Mouse (Mus musculus): ENCODE data around the gene Mrpl20. TPM values are rescaled to one million over a fixed set of nuclear protein-coding genes. Genes with fewer than 3 reads are reported as not detected.

Gene Mrpl20
- polyA plus RNA-seq, 1 experiment from 2014 or later = 152 TPM

- 43% methylated on average over 2 of the region's 2 CpGs for WGBS (ENCODE audit: insufficient replicate concordance)
- Histone ChIP-seq H3K4me3 (ENCODE audit: low read depth, low read length) (no peak overlapping the region), H3K27me3 (ENCODE audit: control insufficient read depth, insufficient read depth, low read length) (peaks cover 37% of the 10 kb centered on the region), H3K36me3 (ENCODE audit: control insufficient read depth, insufficient read depth, low read length) (no peaks in the 10 kb centered on the region), H3K4me1 (ENCODE audit: control insufficient read depth, insufficient read depth, low read length) (peaks cover 33% of the 10 kb centered on the region), H3K4me2 (no peak overlapping the region), H3K27ac (ENCODE audit: low read depth, low read length) (no peak overlapping the region), H3K9ac (ENCODE audit: low read depth, low read length) (no peak overlapping the region), H3K9me3 (replicated peaks; ENCODE audit: control insufficient read depth, low read length) (no peaks in the 10 kb centered on the region)
- ATAC-seq (replicated peaks; ENCODE audit: insufficient number of reproducible peaks, low FRiP score, low TSS enrichment) = no peak
Observed at GRCm38 (mm10) chr4:155776704-155777335, 25.9 kb upstream of the Mrpl20 start.

- 57% methylated on average over 2 of the region's 2 CpGs for WGBS (ENCODE audit: insufficient replicate concordance)
- H3K9ac ChIP-seq (ENCODE audit: low read depth, low read length) = no peak overlapping the region
- no peaks in the 10 kb centered on the region for H3K36me3 ChIP-seq (ENCODE audit: control insufficient read depth, insufficient read depth, low read length)
- no peak overlapping the region for H3K27ac ChIP-seq (ENCODE audit: low read depth, low read length)
- H3K4me3 ChIP-seq (ENCODE audit: low read depth, low read length) = no peak overlapping the region
- peaks cover 35% of the 10 kb centered on the region for H3K4me1 ChIP-seq (ENCODE audit: control insufficient read depth, insufficient read depth, low read length)
- no peak for ATAC-seq (replicated peaks; ENCODE audit: insufficient number of reproducible peaks, low FRiP score, low TSS enrichment)
- no peak overlapping the region for H3K4me2 ChIP-seq
- H3K27me3 ChIP-seq (ENCODE audit: control insufficient read depth, insufficient read depth, low read length) = peaks cover 27% of the 10 kb centered on the region
- no peaks in the 10 kb centered on the region for H3K9me3 ChIP-seq (replicated peaks; ENCODE audit: control insufficient read depth, low read length)
Observed at GRCm38 (mm10) chr4:155777816-155778215, 24.9 kb upstream of the Mrpl20 start.

GRCm38 (mm10) chr4:155779498-155779897 lies 23.2 kb upstream of the Mrpl20 start:
- WGBS (ENCODE audit: insufficient replicate concordance) = 83% methylated on average over 4 of the region's 4 CpGs
- no peak for ATAC-seq (replicated peaks; ENCODE audit: insufficient number of reproducible peaks, low FRiP score, low TSS enrichment)
- Histone ChIP-seq H3K9me3 (replicated peaks; ENCODE audit: control insufficient read depth, low read length) (no peaks in the 10 kb centered on the region), H3K4me1 (ENCODE audit: control insufficient read depth, insufficient read depth, low read length) (peaks cover 32% of the 10 kb centered on the region), H3K27ac (ENCODE audit: low read depth, low read length) (no peak overlapping the region), H3K36me3 (ENCODE audit: control insufficient read depth, insufficient read depth, low read length) (no peaks in the 10 kb centered on the region), H3K4me2 (no peak overlapping the region), H3K27me3 (ENCODE audit: control insufficient read depth, insufficient read depth, low read length) (peaks cover 11% of the 10 kb centered on the region), H3K9ac (ENCODE audit: low read depth, low read length) (no peak overlapping the region), H3K4me3 (ENCODE audit: low read depth, low read length) (no peak overlapping the region)

- WGBS (ENCODE audit: insufficient replicate concordance) = 28% methylated on average over 6 of the region's 6 CpGs
- peak overlapping the region; percentile 23; the same call in 1 of the 2 replicates for H3K27ac ChIP-seq (ENCODE audit: low read depth, low read length)
- H3K4me1 ChIP-seq (ENCODE audit: control insufficient read depth, insufficient read depth, low read length) = peaks cover 33% of the 10 kb centered on the region
Observed at GRCm38 (mm10) chr4:155780895-155781294, 21.8 kb upstream of the Mrpl20 start.

GRCm38 (mm10) chr4:155783486-155784080 lies 19.1 kb upstream of the Mrpl20 start:
- H3K4me3 ChIP-seq (ENCODE audit: low read depth, low read length) = peak overlapping the region; percentile 57
- H3K9ac ChIP-seq (ENCODE audit: low read depth, low read length) = peak overlapping the region; percentile 78
- H3K9me3 ChIP-seq (replicated peaks; ENCODE audit: control insufficient read depth, low read length) = no peaks in the 10 kb centered on the region
- H3K27ac ChIP-seq (ENCODE audit: low read depth, low read length) = peak overlapping the region; percentile 76
- H3K4me1 ChIP-seq (ENCODE audit: control insufficient read depth, insufficient read depth, low read length) = peaks cover 20% of the 10 kb centered on the region
- peak; percentile 20; the same call in 1 of the 2 replicates for ATAC-seq (replicated peaks; ENCODE audit: insufficient number of reproducible peaks, low FRiP score, low TSS enrichment)
- H3K27me3 ChIP-seq (ENCODE audit: control insufficient read depth, insufficient read depth, low read length) = no peaks in the 10 kb centered on the region
- H3K36me3 ChIP-seq (ENCODE audit: control insufficient read depth, insufficient read depth, low read length) = no peaks in the 10 kb centered on the region
- peak overlapping the region; percentile 84 for H3K4me2 ChIP-seq
- 39% methylated on average over 16 of the region's 16 CpGs for WGBS (ENCODE audit: insufficient replicate concordance)

More at GRCm38 (mm10) chr4:155780895-155781294, 21.8 kb upstream of the Mrpl20 start:
- Histone ChIP-seq H3K4me2 (no peak overlapping the region), H3K9ac (ENCODE audit: low read depth, low read length) (peak overlapping the region; percentile 29; the same call in 1 of the 2 replicates), H3K4me3 (ENCODE audit: low read depth, low read length) (no peak overlapping the region), H3K9me3 (replicated peaks; ENCODE audit: control insufficient read depth, low read length) (no peaks in the 10 kb centered on the region), H3K36me3 (ENCODE audit: control insufficient read depth, insufficient read depth, low read length) (no peaks in the 10 kb centered on the region), H3K27me3 (ENCODE audit: control insufficient read depth, insufficient read depth, low read length) (no peaks in the 10 kb centered on the region)
- ATAC-seq (replicated peaks; ENCODE audit: insufficient number of reproducible peaks, low FRiP score, low TSS enrichment) = no peak

- Histone ChIP-seq H3K27ac (ENCODE audit: low read depth, low read length) (peak overlapping the region; percentile 76), H3K4me2 (peak overlapping the region; percentile 84), H3K4me1 (ENCODE audit: control insufficient read depth, insufficient read depth, low read length) (peaks cover 20% of the 10 kb centered on the region), H3K9ac (ENCODE audit: low read depth, low read length) (peak overlapping the region; percentile 78), H3K4me3 (ENCODE audit: low read depth, low read length) (peak overlapping the region; percentile 57), H3K27me3 (ENCODE audit: control insufficient read depth, insufficient read depth, low read length) (no peaks in the 10 kb centered on the region), H3K9me3 (replicated peaks; ENCODE audit: control insufficient read depth, low read length) (no peaks in the 10 kb centered on the region), H3K36me3 (ENCODE audit: control insufficient read depth, insufficient read depth, low read length) (no peaks in the 10 kb centered on the region)
- under 1% methylated on average over 52 of the region's 52 CpGs for WGBS (ENCODE audit: insufficient replicate concordance)
- peak; percentile 72 for ATAC-seq (replicated peaks; ENCODE audit: insufficient number of reproducible peaks, low FRiP score, low TSS enrichment)
Observed at GRCm38 (mm10) chr4:155784081-155784701, 18.5 kb upstream of the Mrpl20 start.

- ATAC-seq (replicated peaks; ENCODE audit: insufficient number of reproducible peaks, low FRiP score, low TSS enrichment) = no peak
- 62% methylated on average over 10 of the region's 10 CpGs for WGBS (ENCODE audit: insufficient replicate concordance)
- peak overlapping the region; percentile 41 for H3K4me2 ChIP-seq
- H3K9me3 ChIP-seq (replicated peaks; ENCODE audit: control insufficient read depth, low read length) = no peaks in the 10 kb centered on the region
- peak overlapping the region; percentile 57 for H3K4me3 ChIP-seq (ENCODE audit: low read depth, low read length)
- peak overlapping the region; percentile 70 for H3K27ac ChIP-seq (ENCODE audit: low read depth, low read length)
- H3K27me3 ChIP-seq (ENCODE audit: control insufficient read depth, insufficient read depth, low read length) = no peaks in the 10 kb centered on the region
- peaks cover 17% of the 10 kb centered on the region for H3K4me1 ChIP-seq (ENCODE audit: control insufficient read depth, insufficient read depth, low read length)
- no peaks in the 10 kb centered on the region for H3K36me3 ChIP-seq (ENCODE audit: control insufficient read depth, insufficient read depth, low read length)
- H3K9ac ChIP-seq (ENCODE audit: low read depth, low read length) = peak overlapping the region; percentile 58
Observed at GRCm38 (mm10) chr4:155785246-155785645, 17.4 kb upstream of the Mrpl20 start.

- H3K9ac ChIP-seq (ENCODE audit: low read depth, low read length) = peak within 1 kb of the TSS; percentile 58
Observed at GRCm38 (mm10) chr4:155785819-155786218, 16.9 kb upstream of the Mrpl20 start, which contains the start of gene Tmem88b. TSS of gene Tmem88b (minus strand) at chr4:155785874.

More at GRCm38 (mm10) chr4:155785819-155786218, 16.9 kb upstream of the Mrpl20 start, which contains the start of gene Tmem88b:
- peak within 1 kb of the TSS; percentile 84 for H3K4me2 ChIP-seq
- peak within 1 kb of the TSS; percentile 70 for H3K27ac ChIP-seq (ENCODE audit: low read depth, low read length)
- H3K4me3 ChIP-seq (ENCODE audit: low read depth, low read length) = peak within 1 kb of the TSS; percentile 57
- H3K36me3 ChIP-seq (ENCODE audit: control insufficient read depth, insufficient read depth, low read length) = no peaks in the 10 kb centered on the region
- 36% methylated on average over 5 of the region's 5 CpGs for WGBS (ENCODE audit: insufficient replicate concordance)
- no peak for ATAC-seq (replicated peaks; ENCODE audit: insufficient number of reproducible peaks, low FRiP score, low TSS enrichment)
- no peaks in the 10 kb centered on the region for H3K27me3 ChIP-seq (ENCODE audit: control insufficient read depth, insufficient read depth, low read length)
- no peaks in the 10 kb centered on the region for H3K9me3 ChIP-seq (replicated peaks; ENCODE audit: control insufficient read depth, low read length)
- H3K4me1 ChIP-seq (ENCODE audit: control insufficient read depth, insufficient read depth, low read length) = peaks cover 15% of the 10 kb centered on the region

Data from heart, embryonic 11.5 days (tissue).